Mouse (Mus musculus) olfactory bulb, adult 2 months (tissue): ENCODE results near the gene Dgat2.

Source experiments
- CTCF ChIP-seq: fragments of 200-500 bp; IDR thresholded peaks from 2 replicates; pipeline ENCODE4 v1.5.1; 2012; ENCODE audit warnings: low read depth, mild to moderate bottlenecking, low read length, moderate library complexity; ENCODE audit not compliant: insufficient read depth
- POLR2A ChIP-seq: fragments of 200-500 bp; IDR thresholded peaks from 2 replicates; pipeline ENCODE4 v1.6.1; 2012; ENCODE audit warnings: mild to moderate bottlenecking, low read depth, low read length, moderate library complexity; ENCODE audit not compliant: insufficient read depth

DNA sequence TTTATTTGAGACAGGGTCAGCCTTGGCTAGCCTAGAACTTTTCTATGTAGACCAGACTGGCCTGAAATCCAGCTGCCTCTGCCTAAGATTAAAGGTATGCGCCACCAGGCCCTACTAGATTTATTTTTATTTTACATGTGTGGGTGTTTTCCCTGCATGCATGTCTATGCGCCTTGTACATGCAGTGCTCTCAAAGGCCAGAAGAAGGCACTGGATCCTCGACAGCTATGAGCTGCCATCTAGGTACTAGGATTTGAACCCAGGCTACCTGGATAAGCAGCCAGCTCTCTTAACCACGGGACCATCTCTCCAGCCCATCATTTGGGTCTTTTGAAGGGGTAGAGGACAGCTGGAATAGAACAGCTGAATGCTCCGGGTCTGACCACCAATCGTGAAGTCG, 20.1 kb downstream of the Dgat2 start:
- TF ChIP-seq POLR2A, result no peak
- no peak for TF ChIP-seq CTCF
